Mouse (Mus musculus): Measurements from ENCODE around the gene Olfr1351. TPM values are rescaled to one million over a fixed set of nuclear protein-coding genes. Genes with fewer than 3 reads are reported as not detected.
"Not testable (repeated sequence)": the region's sequence is repeated elsewhere in the genome, so short reads cannot be mapped to it uniquely, and the experiment has no call there.

Gene Olfr1351
- polyA plus RNA-seq (2015; fragmentation: Nextera tagmentation; extraction: Ambion mirVana): not detected in 2 replicates

DNA sequence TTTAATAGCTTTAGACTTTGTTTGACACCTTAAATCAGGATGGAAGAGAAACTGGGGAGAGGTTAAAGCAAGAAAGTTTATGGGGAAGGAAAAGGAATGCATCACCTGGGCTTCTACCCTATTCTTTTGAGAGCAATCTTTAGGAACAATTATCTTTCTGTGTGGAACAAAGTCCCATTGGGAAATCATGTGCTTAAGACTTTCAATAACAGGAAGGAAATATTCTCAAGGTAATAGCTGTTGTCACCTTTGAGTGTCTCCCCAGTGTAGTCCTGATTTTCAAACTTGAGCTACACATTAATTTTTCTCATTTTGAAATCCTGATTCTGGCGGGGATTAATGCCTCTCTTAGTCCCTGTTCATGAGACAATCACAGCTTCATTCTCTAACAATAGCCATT is at the start of gene Olfr1351:
Gene Olfr1351, plus strand, starts transcription at position 301 of the 400 bp plus-strand sequence.
- no peak within 1 kb of the TSS for H3K4me3 ChIP-seq (ENCODE audit: low read length)
- no peaks in the 10 kb centered on the region for H3K9me3 ChIP-seq (ENCODE audit: low read length)
- H3K4me2 ChIP-seq (replicated peaks; ENCODE audit: low read depth, low read length): no peak within 1 kb of the TSS
- no peak within 1 kb of the TSS for H3K27ac ChIP-seq (ENCODE audit: low read length)
- WGBS: 77% methylated on average over 1 of the region's 1 CpGs
- no peak within 1 kb of the TSS for H3K9ac ChIP-seq (replicated peaks; ENCODE audit: low read length)
- ATAC-seq (ENCODE audit: low FRiP score, low TSS enrichment): no peak
- H3K36me3 ChIP-seq (ENCODE audit: insufficient read depth, low read length): no peaks in the 10 kb centered on the region
- no peaks in the 10 kb centered on the region for H3K27me3 ChIP-seq (ENCODE audit: insufficient read depth, low read length)
- no peaks in the 10 kb centered on the region for H3K4me1 ChIP-seq (ENCODE audit: insufficient read depth, low read length)

DNA sequence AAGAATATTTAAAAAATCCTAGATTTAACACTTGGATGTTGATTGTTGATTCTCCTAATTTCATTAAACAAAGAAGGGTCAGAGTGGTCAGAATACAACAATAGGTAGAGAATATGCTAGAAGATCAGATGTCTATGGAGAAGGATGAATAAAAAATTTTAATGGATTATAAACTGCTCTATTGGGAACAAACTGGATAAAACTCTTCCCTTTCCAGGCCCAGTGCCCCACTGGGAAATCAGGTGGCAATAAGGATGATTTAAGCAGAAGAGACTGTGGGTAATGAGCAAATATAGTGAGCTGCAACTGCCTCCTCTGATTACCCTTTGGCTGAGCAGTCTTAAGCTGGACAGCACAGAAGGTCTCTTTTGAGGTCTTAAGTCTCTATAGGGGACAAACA is 49.3 kb upstream of the Olfr1351 start, which contains the start of gene Olfr1353:
Gene Olfr1353, plus strand, starts transcription at position 301 of the 400 bp plus-strand sequence.
- not testable (repeated sequence) for H3K27me3 ChIP-seq (ENCODE audit: insufficient read depth, low read length); H3K36me3 ChIP-seq (ENCODE audit: insufficient read depth, low read length); H3K4me2 ChIP-seq (replicated peaks; ENCODE audit: low read depth, low read length); H3K4me1 ChIP-seq (ENCODE audit: insufficient read depth, low read length); ATAC-seq (ENCODE audit: low FRiP score, low TSS enrichment); H3K4me3 ChIP-seq (ENCODE audit: low read length); H3K9me3 ChIP-seq (ENCODE audit: low read length); H3K27ac ChIP-seq (ENCODE audit: low read length); H3K9ac ChIP-seq (replicated peaks; ENCODE audit: low read length)

DNA sequence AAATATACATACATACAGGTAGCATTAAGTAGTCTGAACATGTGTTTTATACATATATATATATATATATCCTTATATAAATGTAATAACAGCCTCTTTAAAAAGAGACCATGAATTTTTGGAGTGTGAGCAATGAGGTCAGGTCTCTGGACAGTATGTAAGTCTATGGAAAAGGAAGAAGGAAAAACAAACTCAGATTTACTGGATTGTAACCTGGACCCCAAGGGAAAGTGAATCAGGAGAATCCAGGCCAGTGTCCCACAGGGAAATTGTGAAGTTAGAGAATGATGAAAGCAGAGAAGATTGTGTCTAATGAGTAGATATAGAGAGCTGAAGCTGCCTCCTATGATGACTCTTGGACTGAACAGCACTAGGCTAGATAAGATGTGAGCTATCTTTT is 31.5 kb upstream of the Olfr1351 start, which contains the start of gene Olfr1352:
Gene Olfr1352, plus strand, starts transcription at position 301 of the 400 bp plus-strand sequence.
- Histone ChIP-seq H3K27ac (ENCODE audit: low read length) (no peak within 1 kb of the TSS), H3K9ac (replicated peaks; ENCODE audit: low read length) (no peak within 1 kb of the TSS), H3K4me3 (ENCODE audit: low read length) (no peak within 1 kb of the TSS), H3K27me3 (ENCODE audit: insufficient read depth, low read length) (no peaks in the 10 kb centered on the region), H3K36me3 (ENCODE audit: insufficient read depth, low read length) (no peaks in the 10 kb centered on the region), H3K9me3 (ENCODE audit: low read length) (no peaks in the 10 kb centered on the region), H3K4me1 (ENCODE audit: insufficient read depth, low read length) (no peaks in the 10 kb centered on the region), H3K4me2 (replicated peaks; ENCODE audit: low read depth, low read length) (no peak within 1 kb of the TSS)
- ATAC-seq (ENCODE audit: low FRiP score, low TSS enrichment): no peak

DNA sequence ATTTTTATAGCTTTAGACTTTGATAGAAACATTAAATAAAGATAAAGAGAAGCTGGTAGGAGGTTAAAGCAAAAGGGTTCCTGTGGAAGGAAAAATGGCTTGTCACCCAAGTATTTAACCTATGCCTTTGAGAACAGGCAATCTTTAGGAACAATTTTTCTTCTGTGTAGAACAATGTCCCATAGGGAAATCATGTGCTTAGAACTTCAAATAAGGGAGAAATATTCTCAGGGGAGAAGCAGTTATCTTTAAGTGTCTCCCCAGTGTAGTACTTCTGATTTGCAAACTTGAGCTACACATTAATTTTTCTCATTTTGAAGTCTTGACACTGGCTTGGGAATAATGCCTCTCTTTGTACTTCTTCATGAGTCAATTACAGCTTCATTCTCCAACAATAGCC is 16.2 kb downstream of the Olfr1351 start, which contains the start of gene Olfr57:
Gene Olfr57, plus strand, starts transcription at position 301 of the 400 bp plus-strand sequence.
- ATAC-seq (ENCODE audit: low FRiP score, low TSS enrichment): no peak
- Histone ChIP-seq H3K4me1 (ENCODE audit: insufficient read depth, low read length) (no peaks in the 10 kb centered on the region), H3K36me3 (ENCODE audit: insufficient read depth, low read length) (no peaks in the 10 kb centered on the region), H3K4me3 (ENCODE audit: low read length) (no peak within 1 kb of the TSS), H3K9ac (replicated peaks; ENCODE audit: low read length) (no peak within 1 kb of the TSS), H3K4me2 (replicated peaks; ENCODE audit: low read depth, low read length) (no peak within 1 kb of the TSS), H3K27ac (ENCODE audit: low read length) (no peak within 1 kb of the TSS), H3K9me3 (ENCODE audit: low read length) (no peaks in the 10 kb centered on the region), H3K27me3 (ENCODE audit: insufficient read depth, low read length) (no peaks in the 10 kb centered on the region)

DNA sequence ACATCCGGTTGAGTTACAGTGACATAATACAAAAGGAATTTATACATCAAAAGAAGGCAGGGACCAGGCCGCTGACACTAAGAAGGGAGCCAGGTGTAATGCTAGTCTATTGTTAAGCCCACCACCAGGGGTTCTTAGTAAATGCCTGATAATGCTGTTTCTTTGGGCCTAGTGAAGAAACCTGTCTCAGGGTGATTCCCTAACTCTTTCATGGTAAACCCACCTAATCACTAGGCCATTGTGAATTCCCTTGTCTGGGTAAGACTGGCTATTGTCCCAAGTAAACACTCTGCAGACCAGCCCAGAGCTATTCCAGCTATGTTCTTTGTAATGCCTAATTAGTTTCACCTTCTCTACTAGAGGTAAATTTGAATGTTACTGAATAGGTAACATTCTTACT is 30.2 kb downstream of the Olfr1351 start:
- WGBS: 93% methylated on average over 2 of the region's 2 CpGs
- H3K27ac ChIP-seq (ENCODE audit: low read length); H3K4me2 ChIP-seq (replicated peaks; ENCODE audit: low read depth, low read length); H3K9ac ChIP-seq (replicated peaks; ENCODE audit: low read length); H3K27me3 ChIP-seq (ENCODE audit: insufficient read depth, low read length); ATAC-seq (ENCODE audit: low FRiP score, low TSS enrichment); H3K9me3 ChIP-seq (ENCODE audit: low read length); H3K4me1 ChIP-seq (ENCODE audit: insufficient read depth, low read length); H3K36me3 ChIP-seq (ENCODE audit: insufficient read depth, low read length); H3K4me3 ChIP-seq (ENCODE audit: low read length): not testable (repeated sequence)

DNA sequence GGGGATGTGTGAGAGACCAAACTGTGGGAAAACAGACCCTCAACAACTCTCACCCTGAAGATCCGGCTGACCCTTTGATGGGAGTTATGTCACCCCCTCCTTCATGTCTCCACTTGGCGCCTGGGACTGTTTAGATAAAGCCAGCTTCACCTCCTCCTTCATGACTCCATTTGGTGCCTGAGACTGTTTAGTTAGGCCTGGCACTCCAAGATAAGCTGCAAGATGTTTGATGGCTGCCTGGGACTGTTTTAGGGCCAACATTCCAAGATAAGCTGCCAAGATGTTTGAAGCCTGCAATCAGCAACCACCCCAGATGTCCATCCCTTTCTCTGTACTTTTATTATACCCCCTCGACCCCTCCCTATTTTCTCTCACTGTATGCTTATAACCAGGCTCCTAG is 45.1 kb downstream of the Olfr1351 start:
- not testable (repeated sequence) for H3K9ac ChIP-seq (replicated peaks; ENCODE audit: low read length); H3K4me2 ChIP-seq (replicated peaks; ENCODE audit: low read depth, low read length); H3K27ac ChIP-seq (ENCODE audit: low read length); H3K27me3 ChIP-seq (ENCODE audit: insufficient read depth, low read length); ATAC-seq (ENCODE audit: low FRiP score, low TSS enrichment); H3K4me3 ChIP-seq (ENCODE audit: low read length); H3K4me1 ChIP-seq (ENCODE audit: insufficient read depth, low read length)
- WGBS: 78% methylated on average over 3 of the region's 3 CpGs
- peaks cover 22% of the 10 kb centered on the region for H3K9me3 ChIP-seq (ENCODE audit: low read length)
- H3K36me3 ChIP-seq (ENCODE audit: insufficient read depth, low read length): peaks cover 20% of the 10 kb centered on the region

Other genes with a start within 250 kb of the Olfr1351 start
- 0.67 and 0.69 TPM in 2 replicates for gene Slc1a6, start 232.0 kb upstream of the Olfr1351 start, polyA plus RNA-seq (2015; fragmentation: Nextera tagmentation; extraction: Ambion mirVana)
- not detected in 2 replicates for gene Olfr1356, start 160.3 kb upstream of the Olfr1351 start, polyA plus RNA-seq (2015; fragmentation: Nextera tagmentation; extraction: Ambion mirVana)
- gene Olfr1355, start 136.9 kb upstream of the Olfr1351 start, polyA plus RNA-seq (2015; fragmentation: Nextera tagmentation; extraction: Ambion mirVana): not detected in 2 replicates
- gene Olfr1354, start 99.3 kb upstream of the Olfr1351 start, polyA plus RNA-seq (2015; fragmentation: Nextera tagmentation; extraction: Ambion mirVana): not detected in 2 replicates
- gene Olfr8, start 61.8 kb upstream of the Olfr1351 start, polyA plus RNA-seq (2015; fragmentation: Nextera tagmentation; extraction: Ambion mirVana): not detected in 2 replicates
- gene Olfr1353, start 49.2 kb upstream of the Olfr1351 start, polyA plus RNA-seq (2015; fragmentation: Nextera tagmentation; extraction: Ambion mirVana): not detected in 2 replicates
- gene Olfr1352, start 31.4 kb upstream of the Olfr1351 start, polyA plus RNA-seq (2015; fragmentation: Nextera tagmentation; extraction: Ambion mirVana): not detected in 2 replicates
- gene Olfr57, start 16.3 kb downstream of the Olfr1351 start, polyA plus RNA-seq (2015; fragmentation: Nextera tagmentation; extraction: Ambion mirVana): 0.09 and 0.10 TPM in 2 replicates
- 29.0 and 29.5 TPM in 2 replicates for gene 2610008E11Rik, start 85.1 kb downstream of the Olfr1351 start, polyA plus RNA-seq (2015; fragmentation: Nextera tagmentation; extraction: Ambion mirVana)
- not detected in 2 replicates for gene Vmn2r80, start 136.3 kb downstream of the Olfr1351 start, polyA plus RNA-seq (2015; fragmentation: Nextera tagmentation; extraction: Ambion mirVana)
- not detected in 2 replicates for gene Vmn2r81, start 235.2 kb downstream of the Olfr1351 start, polyA plus RNA-seq (2015; fragmentation: Nextera tagmentation; extraction: Ambion mirVana)